Mouse (Mus musculus) kidney, postnatal 0 days (tissue): Measurements from ENCODE around the gene Bcl11b. TPM values are rescaled to one million over a fixed set of nuclear protein-coding genes. Genes with fewer than 3 reads are reported as not detected.

ENCODE experiments used
- ATAC-seq: fragments of 200-750 bp; cut with Nextera tagmentation; replicated peaks from 2 replicates; pipeline ENCODE4 v1.8.0; 2017; ENCODE audit warnings: low read depth, moderate number of reproducible peaks, moderate TSS enrichment, moderate library complexity; ENCODE audit not compliant: low FRiP score
- DNase-seq: peaks from one replicate; pipeline ENCODE4 v3.0.0-alpha.2; 2016; ENCODE audit warnings: low spot score
- H3K27ac ChIP-seq: fragments of 300-500 bp; sonication (generic); 2 replicates; pipeline ENCODE4 v1.5.1; 2014; ENCODE audit warnings: mild to moderate bottlenecking
- H3K27me3 ChIP-seq: fragments of 300-500 bp; sonication (generic); 2 replicates; pipeline ENCODE4 v1.6.1; 2014; ENCODE audit warnings: low read length, mixed read lengths; ENCODE audit not compliant: insufficient read depth
- H3K36me3 ChIP-seq: fragments of 300-500 bp; sonication (generic); 2 replicates; pipeline ENCODE4 v1.6.1; 2014; ENCODE audit warnings: low read length, mixed read lengths; ENCODE audit not compliant: insufficient read depth
- H3K4me1 ChIP-seq: fragments of 300-500 bp; sonication (generic); replicated peaks from 2 replicates; pipeline ENCODE4 v1.6.1; 2014; ENCODE audit warnings: antibody characterized with exemption, low read length, mixed read lengths; ENCODE audit not compliant: insufficient read depth
- H3K4me2 ChIP-seq: fragments of 300-500 bp; sonication (generic); 2 replicates; pipeline ENCODE4 v1.6.1; 2014; ENCODE audit warnings: mild to moderate bottlenecking, low read length, moderate library complexity, mixed read lengths
- H3K4me3 ChIP-seq: fragments of 300-500 bp; sonication (generic); replicated peaks from 2 replicates; pipeline ENCODE4 v1.5.1; 2014; ENCODE audit warnings: low read depth, low read length
- H3K9ac ChIP-seq: fragments of 300-500 bp; sonication (generic); 2 replicates; pipeline ENCODE4 v1.6.1; 2014; ENCODE audit warnings: low read depth, low read length
- H3K9me3 ChIP-seq: fragments of 300-500 bp; sonication (generic); replicated peaks from 2 replicates; pipeline ENCODE4 v1.6.1; 2016; ENCODE audit warnings: low read length, inconsistent platforms, mixed read lengths
- CTCF ChIP-seq: IDR thresholded peaks from 2 replicates; pipeline ENCODE4 v1.5.1; 2016; ENCODE audit warnings: antibody characterized with exemption, low read depth, mild to moderate bottlenecking, moderate library complexity
- WGBS: fragments of 180-500 bp; shearing (Covaris S2); extraction: QIAGEN DNeasy Blood & Tissue Kit; methylation state at CpG from one replicate; pipeline ENCODE4 v1.1.7; 2014; 5-methylcytosine and 5-hydroxymethylcytosine counted together
- polyA plus RNA-seq: library from polyadenylated mRNA; unstranded; fragments of >200 nt; fragmentation: Nextera tagmentation; extraction: Ambion mirVana; gene quantifications from 2 replicates; pipeline ENCODE4 v1.2.1, GENCODE M21; 2015

Bcl11b gene
- polyA plus RNA-seq, 1 experiment from 2014 or later: 2.2 TPM

DNA sequence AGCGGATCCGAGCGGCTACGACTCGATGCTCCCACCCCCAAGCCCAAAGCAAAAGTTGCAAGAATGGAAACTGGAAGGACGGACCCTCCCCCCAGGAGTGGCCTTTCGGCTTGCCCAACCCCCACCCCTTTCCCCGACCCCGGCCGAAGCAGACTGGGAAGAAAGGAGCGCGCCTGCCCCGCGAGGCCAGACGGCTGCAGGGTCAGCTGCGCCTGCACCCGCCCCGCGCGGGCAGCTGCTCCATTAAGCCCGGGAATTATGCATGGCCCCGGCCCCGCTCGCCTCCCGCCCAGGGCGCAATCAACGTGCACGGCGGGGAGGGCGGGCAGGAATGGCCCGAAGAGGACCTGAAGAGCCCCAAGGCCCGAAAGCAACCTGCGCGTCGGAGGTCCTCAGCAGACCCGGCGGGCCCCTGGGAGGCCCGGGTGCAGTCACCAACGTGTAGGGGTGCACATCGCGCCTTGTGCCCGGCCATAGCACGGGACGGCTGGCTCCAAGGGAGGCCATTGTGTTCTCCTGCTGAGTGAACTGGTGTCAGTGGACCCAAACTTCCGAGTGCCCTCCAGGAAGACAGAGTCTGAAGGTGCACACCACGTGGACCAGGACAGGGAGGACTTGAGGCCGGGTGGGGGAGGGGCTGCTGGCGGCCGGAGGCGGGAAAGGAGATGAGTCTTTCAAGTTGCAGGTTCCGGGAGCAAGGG is 23.0 kb downstream of the Bcl11b start:
- H3K4me2 ChIP-seq: peak overlapping the region; percentile 75
- no peak for DNase-seq
- H3K9ac ChIP-seq: peak overlapping the region; percentile 53
- H3K9me3 ChIP-seq: no peaks in the 10 kb centered on the region
- no peaks in the 10 kb centered on the region for H3K27me3 ChIP-seq
- H3K36me3 ChIP-seq: no peaks in the 10 kb centered on the region
- ATAC-seq: peak; percentile 78
- H3K4me1 ChIP-seq: peaks cover 29% of the 10 kb centered on the region
- H3K27ac ChIP-seq: peak overlapping the region; percentile 88
- no peak for TF ChIP-seq CTCF
- H3K4me3 ChIP-seq: peak overlapping the region; percentile 38
- 1% methylated on average over 51 of the region's 51 CpGs for WGBS

DNA sequence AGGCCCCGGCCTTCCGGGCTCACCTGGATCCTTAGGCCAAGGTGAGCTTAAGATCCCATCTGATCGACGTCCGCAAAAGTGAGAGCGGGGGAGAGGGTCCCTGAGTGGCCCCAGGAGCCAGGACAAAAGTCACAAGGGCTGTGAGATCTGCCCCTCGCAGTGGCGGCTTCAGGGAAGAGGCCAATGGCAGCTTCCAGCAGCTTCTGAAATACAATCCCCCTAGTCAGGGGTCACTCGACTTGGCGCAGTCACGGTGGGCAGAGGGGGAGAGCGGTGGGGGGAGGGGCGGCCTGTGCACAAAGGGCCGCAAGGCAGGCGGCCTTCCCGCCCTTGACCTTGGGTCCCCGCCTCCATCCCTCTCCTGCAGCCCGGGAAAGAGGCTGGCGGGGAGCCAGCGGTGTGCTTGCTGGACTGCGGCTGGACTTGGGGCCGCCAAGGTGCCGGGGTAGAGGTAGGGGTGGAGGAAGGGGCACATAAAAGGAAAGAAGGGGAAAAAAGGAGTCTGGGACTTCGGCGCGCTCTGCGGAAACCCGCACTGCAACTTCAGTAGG is 23.6 kb downstream of the Bcl11b start:
- Histone ChIP-seq H3K36me3 (no peaks in the 10 kb centered on the region), H3K4me2 (peak overlapping the region; percentile 75), H3K4me1 (peaks cover 29% of the 10 kb centered on the region), H3K9ac (peak overlapping the region; percentile 53), H3K4me3 (peak overlapping the region; percentile 38), H3K9me3 (no peaks in the 10 kb centered on the region), H3K27me3 (no peaks in the 10 kb centered on the region), H3K27ac (peak overlapping the region; percentile 88)
- 7% methylated on average over 27 of the region's 28 CpGs for WGBS
- peak; percentile 82 for DNase-seq
- TF ChIP-seq CTCF: no peak
- peak; percentile 79 for ATAC-seq

DNA sequence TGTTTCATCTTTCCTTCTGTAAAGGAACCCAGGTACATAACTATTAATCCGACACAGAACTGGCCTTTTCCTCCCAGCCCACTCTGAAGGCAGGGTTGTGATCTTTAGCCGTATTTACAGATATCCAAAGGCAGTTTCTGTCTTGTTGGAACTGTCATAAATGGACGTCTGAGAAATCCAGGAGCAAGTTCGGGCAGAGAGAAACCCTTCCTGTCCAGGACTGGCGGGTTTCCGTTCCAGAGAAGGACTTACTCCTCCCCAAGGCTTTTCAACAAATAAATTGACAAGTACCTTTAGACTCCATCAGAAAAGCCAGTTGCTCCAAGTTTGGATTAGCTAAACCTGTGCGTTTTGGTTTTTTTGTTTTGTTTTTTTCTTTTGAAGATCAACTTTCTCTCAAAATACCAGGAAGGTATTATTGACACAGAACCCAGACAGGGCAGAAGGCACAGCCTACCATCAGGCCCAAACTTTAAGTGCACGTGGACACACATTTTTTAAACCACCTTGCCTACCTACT is 24.6 kb downstream of the Bcl11b start:
- ATAC-seq (no peak), DNase-seq (no peak)
- Histone ChIP-seq H3K9me3 (no peaks in the 10 kb centered on the region), H3K4me1 (peaks cover 29% of the 10 kb centered on the region), H3K4me2 (no peak overlapping the region), H3K4me3 (no peak overlapping the region), H3K36me3 (no peaks in the 10 kb centered on the region), H3K27ac (peak overlapping the region; percentile 88; the same call in 1 of the 2 replicates), H3K9ac (no peak overlapping the region), H3K27me3 (no peaks in the 10 kb centered on the region)
- TF ChIP-seq CTCF: no peak
- 55% methylated on average over 8 of the region's 8 CpGs for WGBS

DNA sequence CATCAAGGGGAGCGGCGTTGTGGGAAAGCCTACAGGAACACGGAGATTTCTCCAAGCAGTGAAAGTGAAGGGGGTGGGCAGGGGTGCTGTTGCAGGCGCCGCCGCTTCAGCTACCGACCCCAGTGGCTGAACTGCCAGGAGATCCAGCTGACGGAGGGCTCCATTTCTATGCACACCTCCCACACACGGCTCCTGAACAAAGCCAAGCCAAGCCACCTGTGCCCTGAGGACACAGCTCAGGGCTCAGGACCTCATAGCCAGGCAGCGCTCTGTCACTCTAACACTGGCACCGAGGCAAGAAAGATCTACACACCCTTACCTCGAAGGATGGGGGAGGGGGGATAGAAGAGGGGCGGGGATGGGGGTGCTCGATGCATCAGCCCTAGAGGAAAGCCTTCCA is 25.3 kb downstream of the Bcl11b start:
- H3K4me2 ChIP-seq: peak overlapping the region; percentile 10; the same call in 1 of the 2 replicates
- H3K9me3 ChIP-seq: no peaks in the 10 kb centered on the region
- no peak overlapping the region for H3K9ac ChIP-seq
- WGBS: 26% methylated on average over 14 of the region's 14 CpGs
- DNase-seq (peak; percentile 54), ATAC-seq (no peak)
- TF ChIP-seq CTCF: no peak
- peaks cover 29% of the 10 kb centered on the region for H3K4me1 ChIP-seq
- H3K4me3 ChIP-seq: no peak overlapping the region
- no peaks in the 10 kb centered on the region for H3K27me3 ChIP-seq
- H3K36me3 ChIP-seq: no peaks in the 10 kb centered on the region
- 0 out of 2 replicates have a peak overlapping the region, but pooled peaks have one; percentile 25 for H3K27ac ChIP-seq

DNA sequence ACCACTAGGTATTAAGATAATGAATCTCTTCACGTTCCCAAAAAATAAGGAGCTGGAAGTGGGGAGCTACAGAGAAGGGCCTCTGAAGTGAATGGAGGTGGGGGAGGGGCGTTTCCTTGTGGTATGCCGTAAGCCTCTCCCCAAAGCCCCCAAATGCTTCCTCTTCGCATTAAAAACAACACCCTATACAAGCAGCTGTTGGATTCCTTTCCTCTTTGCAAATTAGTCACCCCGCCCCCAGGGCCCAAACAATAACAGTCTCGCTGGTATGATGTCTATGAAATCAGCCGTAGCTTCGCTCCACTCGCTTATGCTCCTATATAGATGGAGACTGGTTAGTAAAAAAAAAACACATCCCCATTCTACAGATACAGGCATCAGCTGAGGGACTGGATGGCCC is 25.9 kb downstream of the Bcl11b start:
- H3K4me3 ChIP-seq: no peak overlapping the region
- H3K4me1 ChIP-seq: peaks cover 29% of the 10 kb centered on the region
- no peak overlapping the region for H3K27ac ChIP-seq
- no peaks in the 10 kb centered on the region for H3K27me3 ChIP-seq
- H3K9ac ChIP-seq: no peak overlapping the region
- DNase-seq: no peak
- TF ChIP-seq CTCF: no peak
- no peaks in the 10 kb centered on the region for H3K36me3 ChIP-seq
- no peaks in the 10 kb centered on the region for H3K9me3 ChIP-seq
- WGBS: 17% methylated on average over 9 of the region's 9 CpGs
- no peak for ATAC-seq
- no peak overlapping the region for H3K4me2 ChIP-seq

DNA sequence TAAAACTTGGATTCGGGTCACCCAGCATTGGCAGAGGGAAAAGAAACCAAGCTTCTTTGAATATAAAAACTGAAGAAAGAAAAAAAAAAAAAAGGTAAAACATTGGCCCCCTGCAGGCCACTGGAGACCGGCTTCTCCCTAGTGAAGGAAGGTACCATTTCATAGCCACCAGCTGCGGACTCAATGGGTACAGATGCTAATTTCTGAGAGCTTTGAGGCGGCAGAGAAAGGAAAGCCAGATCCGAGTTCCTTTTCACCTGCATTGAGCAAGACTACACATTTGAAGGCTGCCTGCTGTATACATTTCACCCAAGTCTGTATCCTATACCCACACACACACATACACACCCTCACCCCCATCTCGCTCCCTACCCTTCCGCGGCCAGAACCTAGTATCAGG is 26.3 kb downstream of the Bcl11b start:
- no peak overlapping the region for H3K27ac ChIP-seq
- no peak overlapping the region for H3K4me3 ChIP-seq
- H3K27me3 ChIP-seq: no peaks in the 10 kb centered on the region
- no peaks in the 10 kb centered on the region for H3K36me3 ChIP-seq
- DNase-seq (no peak), ATAC-seq (no peak)
- peak overlapping the region; percentile 38 for H3K4me2 ChIP-seq
- H3K9ac ChIP-seq: no peak overlapping the region
- no peaks in the 10 kb centered on the region for H3K9me3 ChIP-seq
- 47% methylated on average over 8 of the region's 8 CpGs for WGBS
- H3K4me1 ChIP-seq: peaks cover 29% of the 10 kb centered on the region
- TF ChIP-seq CTCF: 0 out of 2 replicates have a peak, but pooled peaks have one; percentile 9
